In the genomic region with DNA sequence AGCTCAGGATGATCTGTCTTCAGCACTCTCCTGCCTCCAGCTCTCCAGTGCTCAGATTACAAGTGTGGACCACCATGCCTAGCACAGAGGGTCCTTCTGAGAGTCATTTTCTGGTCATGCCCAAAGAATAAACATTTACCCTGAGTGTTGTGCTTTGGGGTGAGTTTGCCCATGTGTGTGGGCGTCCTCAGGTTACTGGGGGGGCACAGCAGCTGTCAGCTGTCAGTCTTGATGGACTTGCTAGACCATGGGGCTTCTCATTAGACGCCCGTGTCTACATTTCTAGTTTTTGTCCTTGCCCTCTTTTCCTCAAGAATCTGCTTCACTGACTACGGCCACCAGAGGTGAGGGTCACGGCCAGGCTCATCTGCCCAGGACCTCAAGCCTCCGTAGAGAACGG, we compare ENCODE assay signal across 41 mouse cellular contexts. TPM values are rescaled to one million over a fixed set of nuclear protein-coding genes. Genes with fewer than 3 reads are reported as not detected.
"Had no signal": no experiment of that assay in that cellular context is flagged by ENCODE, and none has a peak within 500 bp of the region (broad histone marks: within the 10 kb centered on the region; RNA-seq: fewer than 3 reads in every experiment).

No protein-coding gene starts in this region.

- H3K4me2 ChIP-seq: heart, embryonic 11.5 days; heart, embryonic 12.5 days; heart, embryonic 13.5 days; heart, embryonic 15.5 days; hindbrain, embryonic 12.5 days; hindbrain, embryonic 13.5 days; hindbrain, embryonic 14.5 days; hindbrain, embryonic 15.5 days; intestine, embryonic 15.5 days; kidney, embryonic 15.5 days had no signal

- H3K9ac ChIP-seq: heart, embryonic 12.5 days; heart, embryonic 15.5 days; hindbrain, embryonic 12.5 days; hindbrain, embryonic 13.5 days; hindbrain, embryonic 14.5 days; hindbrain, embryonic 15.5 days; intestine, embryonic 15.5 days; kidney, embryonic 15.5 days had no signal

- H3K27me3 ChIP-seq: heart, embryonic 12.5 days; heart, embryonic 13.5 days; heart, embryonic 15.5 days; hindbrain, embryonic 12.5 days; hindbrain, embryonic 13.5 days; hindbrain, embryonic 15.5 days; intestine, embryonic 15.5 days; kidney, embryonic 15.5 days had no signal

- H3K9me3 ChIP-seq: heart, embryonic 10.5 days; heart, embryonic 12.5 days; heart, embryonic 13.5 days; heart, embryonic 15.5 days; hindbrain, embryonic 10.5 days; hindbrain, embryonic 12.5 days; hindbrain, embryonic 13.5 days; hindbrain, embryonic 15.5 days; intestine, embryonic 15.5 days; kidney, embryonic 15.5 days had no signal

- H3K36me3 ChIP-seq: heart, embryonic 10.5 days; heart, embryonic 12.5 days; heart, embryonic 13.5 days; heart, embryonic 15.5 days; hindbrain, embryonic 10.5 days; hindbrain, embryonic 12.5 days; hindbrain, embryonic 13.5 days; hindbrain, embryonic 15.5 days; intestine, embryonic 15.5 days; kidney, embryonic 15.5 days had no signal

- H3K4me3 ChIP-seq: heart, embryonic 12.5 days; heart, embryonic 13.5 days; heart, embryonic 15.5 days; hindbrain, embryonic 10.5 days; hindbrain, embryonic 12.5 days; hindbrain, embryonic 13.5 days; hindbrain, embryonic 15.5 days; intestine, embryonic 15.5 days; kidney, embryonic 15.5 days; layer of hippocampus, adult 2 months; left cerebral cortex, adult 2 months had no signal

- H3K4me1 ChIP-seq: heart, embryonic 15.5 days; hindbrain, embryonic 12.5 days; hindbrain, embryonic 13.5 days; hindbrain, embryonic 15.5 days; intestine, embryonic 15.5 days had no signal

- H3K27ac ChIP-seq: heart, embryonic 10.5 days; heart, embryonic 13.5 days; heart, embryonic 15.5 days; hindbrain, embryonic 10.5 days; hindbrain, embryonic 12.5 days; hindbrain, embryonic 13.5 days; hindbrain, embryonic 14.5 days; hindbrain, embryonic 15.5 days; hindbrain, postnatal 0 days; intestine, embryonic 15.5 days; kidney, embryonic 15.5 days; kidney, postnatal 0 days; layer of hippocampus, adult 2 months; left cerebral cortex, adult 2 months had no signal

- DNase-seq: heart, postnatal 10 days; heart, postnatal 14 days; heart, postnatal 36 days; heart, postnatal 4 days; kidney, adult 11 months; kidney, adult 18-20 months; kidney, adult 2 months; kidney, adult 8-10 months; kidney, adult 9 months; kidney, postnatal 10 days; kidney, postnatal 14 days; kidney, postnatal 25 days; kidney, postnatal 36 days; kidney, postnatal 4 days; layer of hippocampus, adult 9-11 months; layer of hippocampus, postnatal 36 days had no signal

- ATAC-seq: hindbrain, embryonic 16.5 days; hindbrain, postnatal 0 days; inflammation-experienced regulatory T-cells, adult 6 months; intestine, embryonic 15.5 days; intestine, embryonic 16.5 days; intestine, postnatal 0 days had no signal

RNA-seq across cellular contexts. Expression of gene Tspan10, which starts 4.7 kb away (rescaled TPM):
- polyA plus RNA-seq: heart, embryonic 10.5 days; heart, embryonic 11.5 days; heart, embryonic 12.5 days; heart, embryonic 13.5 days; heart, embryonic 14.5 days; heart, embryonic 16.5 days; hindbrain, embryonic 11.5 days; hindbrain, embryonic 12.5 days; hindbrain, embryonic 13.5 days; hindbrain, embryonic 14.5 days; hindbrain, embryonic 15.5 days; hindbrain, embryonic 16.5 days; hindbrain, postnatal 0 days; intestine, embryonic 14.5 days; intestine, embryonic 15.5 days; intestine, embryonic 16.5 days; intestine, postnatal 0 days; kidney, embryonic 15.5 days; kidney, embryonic 16.5 days; kidney, postnatal 0 days had no signal

RNA-seq across cellular contexts. Expression of gene Pde6g, which starts 6.1 kb away (rescaled TPM):
- polyA plus RNA-seq: heart, embryonic 13.5 days; hindbrain, embryonic 12.5 days; intestine, embryonic 14.5 days had no signal
